Mouse (Mus musculus): ENCODE measurements around the gene Ssh2.
"Not testable (repeated sequence)": the region's sequence is repeated elsewhere in the genome, so short reads cannot be mapped to it uniquely, and the experiment has no call there.

The Ssh2 gene

DNA sequence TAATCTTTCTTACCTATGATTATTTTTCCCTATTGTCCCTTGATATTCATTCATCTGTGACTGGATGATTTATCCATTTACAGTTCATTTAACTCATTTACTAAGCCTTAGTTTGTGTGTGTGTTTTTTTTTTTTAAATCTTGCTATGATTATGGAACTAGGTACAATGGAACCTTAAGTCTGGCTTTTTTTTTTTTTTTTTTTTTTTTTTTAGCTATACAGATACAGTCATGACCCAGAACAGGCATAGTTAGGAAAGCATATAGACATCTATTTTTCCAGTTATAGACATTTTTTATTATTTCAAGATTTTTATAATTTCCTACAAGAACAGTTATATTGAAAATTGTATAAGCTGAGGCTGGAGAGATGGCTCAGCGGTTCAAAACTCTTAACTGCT lies 19.2 kb downstream of the Ssh2 start:
- no peak for DNase-seq

DNA sequence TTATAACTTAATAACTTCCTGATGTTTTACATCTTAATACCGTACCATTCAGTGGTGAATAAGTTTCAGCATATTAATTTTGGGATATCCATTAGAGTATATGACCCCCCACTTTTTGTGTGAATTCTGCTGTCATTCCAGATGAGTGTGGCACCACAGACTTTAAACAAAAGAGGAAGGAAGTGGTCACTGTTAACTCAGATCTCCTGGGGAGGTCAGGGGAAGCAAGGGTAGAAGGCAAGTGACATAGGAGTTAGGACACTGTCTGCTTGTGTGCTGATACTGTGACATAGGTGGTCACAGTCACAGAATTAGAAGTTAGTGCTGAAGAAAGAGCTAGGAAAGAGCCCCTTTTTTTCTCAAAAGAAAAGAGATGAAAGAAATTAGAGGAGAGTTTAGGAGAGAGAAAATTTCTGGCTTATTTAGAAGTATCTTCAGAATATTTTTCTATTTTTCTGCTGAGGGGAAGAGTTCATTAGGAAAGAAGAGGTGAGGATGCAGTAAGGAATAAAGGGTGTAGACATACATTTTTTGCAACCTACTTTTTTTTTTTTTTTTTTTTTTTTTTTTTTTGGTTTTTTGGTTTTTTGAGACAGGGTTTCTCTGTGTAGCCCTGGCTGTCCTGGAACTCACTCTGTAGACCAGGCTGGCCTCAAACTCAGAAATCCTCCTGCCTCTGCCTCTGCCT lies 23.7 kb downstream of the Ssh2 start:
- DNase-seq = no peak

GRCm38 (mm10) chr11:77240466-77241246 lies 24.6 kb downstream of the Ssh2 start:
- no peak for DNase-seq

DNA sequence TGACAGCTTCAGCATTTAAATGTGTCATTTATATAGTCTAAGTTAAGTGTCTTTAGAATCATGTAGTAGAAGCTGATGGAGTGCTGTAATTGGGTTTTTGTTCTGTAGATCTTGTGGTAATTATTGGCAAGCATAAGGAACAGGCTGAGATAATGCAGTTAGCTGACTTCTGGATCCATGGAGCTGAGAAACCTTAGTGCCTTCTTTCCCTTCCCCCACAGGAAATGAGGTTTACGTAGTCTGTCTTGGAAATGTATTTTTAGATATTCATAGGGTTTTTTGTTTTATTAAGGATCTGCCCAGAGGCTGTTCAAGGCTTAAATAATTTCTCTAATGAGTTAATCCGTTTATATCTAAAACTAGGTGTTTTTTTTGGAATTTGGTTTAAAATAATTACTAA lies 26.8 kb downstream of the Ssh2 start:
- no peak for DNase-seq

DNA sequence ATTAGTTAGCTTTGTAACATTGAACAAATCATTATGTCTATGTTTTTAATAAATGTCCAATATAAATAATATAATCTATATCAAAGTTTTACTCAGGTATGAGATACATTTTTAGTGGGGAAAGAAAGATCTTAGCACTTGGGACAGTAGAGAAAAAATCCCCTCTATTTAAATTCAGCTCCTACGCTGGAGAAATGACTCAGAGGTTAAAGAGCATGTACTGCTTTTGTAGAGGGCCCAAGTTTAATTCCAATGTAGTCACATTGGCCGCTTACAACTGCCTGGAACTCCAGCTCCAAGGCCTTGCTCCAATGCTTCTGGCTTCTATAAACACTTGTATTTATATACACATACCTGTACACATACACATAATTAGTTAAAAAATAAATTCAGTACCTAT lies 36.7 kb downstream of the Ssh2 start:
- no peak for DNase-seq

DNA sequence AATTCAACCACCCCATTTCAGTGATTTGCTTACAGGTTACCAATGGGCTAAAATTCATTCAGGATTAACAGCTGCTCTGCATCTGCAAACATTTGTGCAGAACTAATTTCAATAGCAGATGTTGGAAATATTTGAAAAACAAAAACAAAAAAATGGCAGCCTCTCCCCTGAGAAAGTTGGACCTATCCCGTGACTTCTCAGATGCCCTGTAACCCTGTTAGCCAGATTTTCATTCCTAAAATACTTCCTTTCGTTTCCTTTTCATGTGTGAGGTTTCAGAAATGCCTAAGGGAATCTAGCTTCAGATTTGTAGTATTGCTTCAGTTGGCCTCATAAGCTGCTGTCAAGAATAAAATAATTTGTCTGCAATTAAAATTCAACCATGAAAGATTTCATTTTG lies 43.4 kb downstream of the Ssh2 start:
- no peak for DNase-seq

GRCm38 (mm10) chr11:77267401-77267800 lies 51.3 kb downstream of the Ssh2 start:
- no peak for DNase-seq

DNA sequence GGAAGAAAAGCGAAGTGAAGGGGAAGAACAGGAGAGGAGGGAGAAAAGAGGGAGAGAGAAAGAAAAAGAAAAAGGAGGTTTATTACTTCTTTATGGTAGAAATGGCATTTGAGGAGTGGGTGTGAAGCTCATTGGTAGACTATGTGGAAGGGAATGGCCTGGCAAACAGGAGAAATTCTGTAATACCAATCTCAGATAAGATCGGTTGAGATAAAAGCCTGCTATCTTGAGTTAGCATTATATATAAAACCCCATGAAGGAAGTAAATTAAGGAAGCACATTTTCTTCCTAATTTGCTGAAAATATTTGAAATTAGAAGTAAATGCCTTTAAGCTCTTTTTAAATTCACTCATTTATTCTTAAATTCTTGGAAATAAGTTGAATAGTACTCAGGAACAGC lies 59.9 kb downstream of the Ssh2 start:
- DNase-seq = no peak

GRCm38 (mm10) chr11:77278538-77278937 lies 62.5 kb downstream of the Ssh2 start:
- not testable (repeated sequence) for DNase-seq

GRCm38 (mm10) chr11:77280219-77280618 lies 64.1 kb downstream of the Ssh2 start:
- no peak for DNase-seq

DNA sequence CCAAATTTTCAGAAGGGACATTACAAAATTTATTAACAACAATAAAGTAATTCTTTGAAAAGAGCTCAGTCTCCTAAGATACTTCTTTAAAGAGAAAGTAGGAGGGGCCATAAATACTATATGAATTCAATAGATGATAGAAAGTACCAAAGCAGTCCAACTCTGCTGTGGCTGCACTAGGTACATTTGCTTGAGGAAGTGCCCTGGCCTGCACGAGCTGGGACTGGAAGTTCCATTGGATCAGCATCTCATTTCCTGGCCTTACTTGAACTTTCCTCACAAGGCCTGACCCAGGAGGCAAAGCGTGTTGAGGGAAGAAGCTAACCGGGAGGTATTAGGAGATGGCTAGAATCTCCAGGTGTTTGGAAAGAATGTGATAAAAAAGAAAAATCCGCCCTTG lies 75.4 kb downstream of the Ssh2 start:
- DNase-seq = no peak

DNA sequence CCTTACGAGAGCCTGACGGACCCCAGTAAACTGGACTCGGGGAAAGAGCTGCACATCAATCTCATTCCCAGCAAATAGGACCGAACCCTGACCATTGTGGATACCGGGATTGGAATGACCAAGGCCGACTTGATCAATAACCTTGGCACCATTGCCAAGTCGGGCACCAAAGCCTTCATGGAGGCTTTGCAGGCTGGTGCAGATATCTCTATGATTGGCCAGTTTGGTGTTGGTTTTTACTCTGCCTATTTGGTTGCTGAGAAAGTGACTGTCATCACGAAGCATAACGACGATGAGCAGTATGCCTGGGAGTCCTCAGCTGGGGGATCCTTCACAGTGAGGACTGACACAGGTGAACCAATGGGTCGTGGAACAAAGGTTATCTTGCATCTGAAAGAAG lies 77.6 kb downstream of the Ssh2 start:
- DNase-seq = not testable (repeated sequence)

- DNase-seq = no peak
Measured at GRCm38 (mm10) chr11:77297246-77297645, 81.2 kb downstream of the Ssh2 start.

GRCm38 (mm10) chr11:77307205-77307604 lies 91.1 kb downstream of the Ssh2 start:
- no peak for DNase-seq

GRCm38 (mm10) chr11:77308533-77308932 lies 92.4 kb downstream of the Ssh2 start:
- DNase-seq = peak; percentile 50

DNA sequence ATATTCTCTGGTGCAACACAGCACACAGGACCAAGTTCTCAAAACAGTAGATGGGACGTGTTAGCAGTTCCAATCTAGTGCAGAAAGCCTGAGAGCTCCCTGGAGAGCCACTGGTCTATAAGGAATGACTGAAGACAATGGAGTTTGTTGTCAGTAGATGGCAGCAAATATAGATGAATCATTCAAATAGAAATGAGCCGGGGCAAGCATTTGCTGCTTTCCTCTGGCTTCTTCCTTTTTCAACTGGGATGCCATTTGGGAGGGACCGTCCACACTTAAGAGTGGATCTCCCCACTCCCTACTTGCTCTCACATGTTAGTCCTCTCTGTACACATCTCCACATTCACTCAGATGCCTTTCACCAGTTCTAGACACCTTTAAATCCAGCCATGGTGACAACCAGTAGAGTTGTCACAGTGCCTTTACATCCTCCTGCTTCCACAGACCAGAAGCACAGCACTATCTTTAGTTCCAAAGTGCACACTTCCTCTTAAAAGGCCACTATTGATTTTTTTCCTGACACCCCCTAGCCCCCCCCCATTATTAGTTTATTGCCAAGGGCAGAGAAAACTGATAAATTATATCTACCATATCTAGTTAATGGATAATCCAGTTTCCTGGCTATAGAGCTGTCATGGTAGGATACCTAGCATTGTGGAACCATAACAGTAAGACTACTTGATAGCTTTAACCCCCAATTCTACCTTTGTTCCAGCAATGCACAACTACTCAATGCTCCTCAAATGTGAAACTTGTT lies 101.8 kb downstream of the Ssh2 start:
- peak; percentile 16 to 18 for DNase-seq

DNA sequence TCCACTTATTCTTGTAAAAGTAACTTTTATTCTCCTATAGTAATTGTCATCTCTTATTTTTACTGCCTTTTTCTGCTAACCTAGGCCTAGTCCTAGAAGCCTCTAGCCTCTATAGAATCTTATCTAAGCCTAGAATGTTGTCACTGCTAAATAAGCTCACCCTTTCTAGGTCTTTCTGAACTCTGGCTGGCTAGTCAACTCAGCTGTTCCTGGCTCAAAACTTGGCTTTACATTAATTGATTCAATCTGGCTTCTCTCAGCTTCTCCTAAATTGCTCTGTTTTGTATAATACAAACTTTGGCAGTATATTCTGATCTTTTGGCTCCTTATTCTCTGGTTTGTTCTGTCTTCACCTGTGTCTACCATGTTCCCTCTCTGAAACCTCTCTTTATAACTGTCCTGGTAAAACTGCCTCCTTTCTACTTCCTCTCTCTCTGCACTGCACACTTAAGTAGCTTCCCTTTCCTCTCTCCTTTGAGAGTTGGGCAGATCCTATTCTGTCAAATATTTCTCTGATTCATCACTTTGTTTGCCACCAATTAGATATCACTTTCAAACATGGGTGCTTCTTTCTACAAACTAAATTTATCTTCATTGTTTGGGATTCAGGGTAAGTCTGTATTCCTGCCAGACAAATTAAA lies 102.5 kb downstream of the Ssh2 start:
- no peak for DNase-seq

GRCm38 (mm10) chr11:77321214-77321613 lies 105.1 kb downstream of the Ssh2 start:
- DNase-seq = no peak

- DNase-seq = no peak
Measured at GRCm38 (mm10) chr11:77330529-77330928, 114.4 kb downstream of the Ssh2 start.

DNA sequence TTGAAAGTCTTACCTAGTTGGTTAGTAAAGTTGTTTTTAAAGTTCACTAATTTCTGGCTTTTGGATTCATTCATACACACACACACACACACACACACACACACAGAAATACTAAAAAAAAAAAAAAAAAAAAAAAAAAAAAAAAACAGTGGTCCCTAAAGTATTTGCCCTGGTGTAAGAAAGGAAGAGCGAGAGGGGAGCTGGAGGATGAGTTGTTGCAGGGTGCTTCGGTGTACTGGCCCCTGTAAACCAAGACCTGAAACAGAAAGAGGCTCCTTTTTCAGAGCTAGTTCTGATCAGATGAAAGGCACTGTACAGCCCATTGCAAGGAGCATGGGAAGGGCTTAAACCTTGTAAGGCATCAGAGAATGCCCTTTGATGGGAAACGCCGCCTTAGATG lies 131.2 kb downstream of the Ssh2 start:
- no peak for DNase-seq

DNA sequence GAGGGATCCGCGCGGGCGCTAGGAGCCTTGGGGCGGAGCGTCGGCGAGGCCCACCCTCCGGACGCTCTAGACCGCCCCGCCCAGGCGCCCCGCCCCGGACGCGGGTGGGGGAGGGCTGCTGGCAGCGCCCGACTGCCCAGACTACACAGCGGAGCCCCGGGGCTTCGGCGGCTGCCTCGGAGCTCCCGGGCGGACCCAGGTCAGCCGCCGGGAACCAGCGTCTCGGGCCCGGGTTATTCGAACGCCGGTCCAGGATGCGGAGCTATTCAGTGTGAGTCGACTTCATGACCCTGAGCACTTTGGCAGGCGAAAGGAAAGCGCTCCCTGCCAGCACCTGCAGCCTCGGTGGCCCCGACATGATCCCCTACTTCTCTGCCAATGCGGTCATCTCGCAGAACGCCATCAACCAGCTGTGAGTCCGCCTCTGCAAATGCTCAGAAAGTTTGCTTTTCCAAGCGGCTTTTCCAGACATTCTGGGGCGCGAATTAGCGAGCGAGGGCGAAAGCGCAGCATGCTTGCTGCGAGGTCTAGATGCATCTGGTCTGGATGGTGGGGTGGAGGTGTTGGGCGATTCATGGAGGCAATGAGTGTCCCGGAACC lies 132.2 kb downstream of the Ssh2 start:
- peak; percentile 81 to 85 for DNase-seq

DNA sequence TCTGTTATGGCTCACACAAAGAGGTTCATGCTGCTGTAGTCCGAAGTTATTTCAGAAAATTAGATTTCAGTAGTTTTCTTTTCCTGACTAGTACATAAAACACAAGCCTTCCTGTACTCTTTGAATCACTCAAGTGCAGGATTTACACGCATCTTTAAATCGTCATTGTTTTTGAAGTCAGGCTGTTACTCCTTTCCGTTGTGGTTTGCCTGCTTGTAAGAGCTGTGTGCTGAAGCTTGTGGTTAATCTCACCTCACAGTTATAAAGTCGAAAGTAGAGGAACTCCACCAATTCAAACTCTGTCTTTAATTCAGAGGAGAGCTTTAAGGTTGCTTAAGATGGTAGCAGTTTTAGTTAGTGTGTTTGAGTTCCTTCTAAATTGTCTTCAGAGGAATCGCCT lies 132.9 kb downstream of the Ssh2 start:
- no peak for DNase-seq

DNA sequence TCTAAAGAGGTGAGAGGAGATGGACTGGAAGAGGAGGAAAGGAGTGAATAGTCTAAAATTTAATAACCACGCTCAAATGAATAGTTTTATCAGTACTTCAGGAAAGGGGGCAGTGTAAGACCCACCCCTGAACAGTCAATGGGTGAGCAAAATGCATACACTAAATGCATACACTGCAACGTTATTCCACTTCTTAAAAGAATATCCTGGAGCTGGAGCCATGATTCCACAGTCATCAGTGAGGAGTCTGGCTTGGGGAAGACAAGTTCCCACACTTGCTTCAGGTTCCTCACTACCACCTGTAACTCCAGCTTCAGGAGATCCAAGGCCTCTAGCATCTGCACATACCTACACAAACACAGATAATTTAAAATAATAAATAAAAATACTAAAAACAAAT lies 133.6 kb downstream of the Ssh2 start:
- DNase-seq = no peak

Data from cerebellum, adult 18-20 months (tissue).